Mouse (Mus musculus) erythroblast, embryonic 14.5 days (primary cell): ENCODE measurements at regions not wholly inside any gene's neighbourhood (a gene's known extent, or its start where the extent isn't known, plus 50 kb on each side); places are given as distances from the start of the nearest gene placed in this dataset.

ENCODE experiments used
- H3K27me3 ChIP-seq: 2 replicates; pipeline ENCODE4 v1.6.1; 2012; ENCODE audit warnings: inconsistent platforms; ENCODE audit not compliant: control insufficient read depth
- H3K36me3 ChIP-seq: 2 replicates; pipeline ENCODE4 v1.6.1; 2012; ENCODE audit warnings: mild to moderate bottlenecking, inconsistent platforms; ENCODE audit not compliant: control insufficient read depth
- H3K4me1 ChIP-seq: 2 replicates; pipeline ENCODE4 v1.6.1; 2012; ENCODE audit warnings: inconsistent platforms; ENCODE audit not compliant: control insufficient read depth
- H3K4me3 ChIP-seq: replicated peaks from 2 replicates; pipeline ENCODE3; 2012; ENCODE audit warnings: moderate library complexity, mild to moderate bottlenecking, inconsistent platforms
- H3K9me3 ChIP-seq: 2 replicates; pipeline ENCODE4 v1.6.1; 2012; ENCODE audit warnings: low read length, inconsistent platforms, mixed read lengths; ENCODE audit not compliant: control insufficient read depth
- GATA1 ChIP-seq: IDR thresholded peaks from 2 replicates; pipeline ENCODE4 v1.6.1; 2012; ENCODE audit warnings: low read length, inconsistent platforms, mixed read lengths
- TAL1 ChIP-seq: IDR thresholded peaks from 3 replicates; pipeline ENCODE4 v1.6.1; 2012; ENCODE audit warnings: low read length, inconsistent platforms, mixed read lengths

- no peaks in the 10 kb centered on the region for H3K27me3 ChIP-seq
- H3K4me3 ChIP-seq: no peak overlapping the region
- H3K4me1 ChIP-seq: no peaks in the 10 kb centered on the region
- H3K36me3 ChIP-seq: no peaks in the 10 kb centered on the region
- H3K9me3 ChIP-seq: no peaks in the 10 kb centered on the region
- TF ChIP-seq GATA1 (no peak), TAL1 (no peak)
Observed at GRCm38 (mm10) chr1:79144113-79144512, 295.8 kb downstream of the Scg2 start.
